Mouse (Mus musculus): ENCODE measurements around the gene Gm9046. TPM values are rescaled to one million over a fixed set of nuclear protein-coding genes. Genes with fewer than 3 reads are reported as not detected.

Gm9046 gene
- polyA plus RNA-seq (2015; fragmentation: Nextera tagmentation; extraction: Ambion mirVana), result not detected in 2 replicates

GRCm38 (mm10) chr10:118343155-118343554 is at the start of gene Gm9046:
TSS of gene Gm9046 (minus strand) at chr10:118343255.

GRCm38 (mm10) chr10:118354005-118354404 is 10.9 kb upstream of the Gm9046 start, which contains the start of gene Gm9049:
TSS of gene Gm9049 (minus strand) at chr10:118354105.

GRCm38 (mm10) chr10:118348579-118348978 is 5.5 kb upstream of the Gm9046 start, which contains the start of gene Gm9048:
TSS of gene Gm9048 (minus strand) at chr10:118348679.

GRCm38 (mm10) chr10:118337731-118338130 is 5.3 kb downstream of the Gm9046 start, which contains the start of gene Gm9045:
TSS of gene Gm9045 (minus strand) at chr10:118337831.

GRCm38 (mm10) chr10:118332308-118332707 is 10.7 kb downstream of the Gm9046 start, which contains the start of gene Gm9044:
TSS of gene Gm9044 (minus strand) at chr10:118332408.

GRCm38 (mm10) chr10:118326869-118327268 is 16.2 kb downstream of the Gm9046 start, which contains the start of gene Gm9040:
TSS of gene Gm9040 (minus strand) at chr10:118326969.

GRCm38 (mm10) chr10:118294938-118295337 is 48.1 kb downstream of the Gm9046 start, which contains the start of gene Iltifb:
TSS of gene Iltifb (minus strand) at chr10:118295038.

Other genes starting within 250 kb of the Gm9046 start
- 15.1 and 15.2 TPM in 2 replicates for gene Mdm1, start 201.4 kb downstream of the Gm9046 start, polyA plus RNA-seq (2015; fragmentation: Nextera tagmentation; extraction: Ambion mirVana)
- not detected in 2 replicates for gene Il22, start 138.3 kb downstream of the Gm9046 start, polyA plus RNA-seq (2015; fragmentation: Nextera tagmentation; extraction: Ambion mirVana)
- 0.09 and 0.20 TPM in 2 replicates for gene Gm32717, start 102.5 kb downstream of the Gm9046 start, polyA plus RNA-seq (2015; fragmentation: Nextera tagmentation; extraction: Ambion mirVana)
- gene Gm32802, start 84.6 kb downstream of the Gm9046 start, polyA plus RNA-seq (2015; fragmentation: Nextera tagmentation; extraction: Ambion mirVana), result 0.09 and 0.20 TPM in 2 replicates
- 0.52 TPM in 1 of 2 replicates, not detected in the other for gene Iltifb, start 48.2 kb downstream of the Gm9046 start, polyA plus RNA-seq (2015; fragmentation: Nextera tagmentation; extraction: Ambion mirVana)
- gene Gm9040, start 16.3 kb downstream of the Gm9046 start, polyA plus RNA-seq (2015; fragmentation: Nextera tagmentation; extraction: Ambion mirVana), result not detected in 2 replicates
- not detected in 2 replicates for gene Gm9044, start 10.8 kb downstream of the Gm9046 start, polyA plus RNA-seq (2015; fragmentation: Nextera tagmentation; extraction: Ambion mirVana)
- 0.12 TPM in 1 of 2 replicates, not detected in the other for gene Gm9045, start 5.4 kb downstream of the Gm9046 start, polyA plus RNA-seq (2015; fragmentation: Nextera tagmentation; extraction: Ambion mirVana)
- 0.09 TPM in 1 of 2 replicates, not detected in the other for gene Gm9048, start 5.4 kb upstream of the Gm9046 start, polyA plus RNA-seq (2015; fragmentation: Nextera tagmentation; extraction: Ambion mirVana)
- 0.12 TPM in 1 of 2 replicates, not detected in the other for gene Gm9049, start 10.8 kb upstream of the Gm9046 start, polyA plus RNA-seq (2015; fragmentation: Nextera tagmentation; extraction: Ambion mirVana)
- gene Ifng, start 97.8 kb upstream of the Gm9046 start, polyA plus RNA-seq (2015; fragmentation: Nextera tagmentation; extraction: Ambion mirVana), result not detected in 2 replicates